In genomic region chr6:86733183-86733876, GRCm38 (mm10) we compare ENCODE assay signal across 8 mouse cellular contexts. TPM values are rescaled to one million over a fixed set of nuclear protein-coding genes. Genes with fewer than 3 reads are reported as not detected.
DNase-seq lines count a peak whose midpoint lies in the region; ATAC-seq and TF ChIP-seq lines count a peak whose summit lies in the region.

Gene Gmcl1 (minus strand): TSS chr6:86733383.

- peak; percentile 95 for DNase-seq in 416B (ENCODE audit: low read depth)
- peak; percentile 90 for DNase-seq in heart, adult 8-10 months (ENCODE audit: low spot score)
- DNase-seq in kidney, adult 9 months: peak; percentile 90
- DNase-seq in limb, embryonic 14.5 days (ENCODE audit: low spot score): peak; percentile 96
- DNase-seq in midbrain, postnatal 0 days (ENCODE audit: low spot score): peak; percentile 98
- DNase-seq in spleen, postnatal 14 days (ENCODE audit: low spot score in 2 of 2): peak; percentile 93

- peak within 1 kb of the TSS; percentile 79 for H3K27ac ChIP-seq in bone marrow, adult 2 months (ENCODE audit: control insufficient read depth, insufficient read depth, low read depth, low read length, poor library complexity)
- H3K27ac ChIP-seq in embryonic facial prominence, embryonic 15.5 days (replicated peaks): peak within 1 kb of the TSS; percentile 74
- peak within 1 kb of the TSS; percentile 52; the same call in 1 of the 2 replicates for H3K27ac ChIP-seq in limb, embryonic 14.5 days (replicated peaks; ENCODE audit: low read depth, low read length)
- peak within 1 kb of the TSS; percentile 92 for H3K27ac ChIP-seq in midbrain, postnatal 0 days (ENCODE audit: low read depth, low read length)

- no peaks in the 10 kb centered on the region; the same call in 1 of the 2 replicates for H3K4me1 ChIP-seq in bone marrow, adult 2 months (ENCODE audit: control insufficient read depth, insufficient read depth, low read length)
- peaks cover 16% of the 10 kb centered on the region for H3K4me1 ChIP-seq in embryonic facial prominence, embryonic 15.5 days
- peaks cover 10% of the 10 kb centered on the region; the same call in 1 of the 2 replicates for H3K4me1 ChIP-seq in limb, embryonic 14.5 days (ENCODE audit: control insufficient read depth, insufficient read depth, low read length)
- H3K4me1 ChIP-seq in midbrain, postnatal 0 days (ENCODE audit: insufficient read depth, low read length): peaks cover 5% of the 10 kb centered on the region; the same call in 1 of the 2 replicates

- ATAC-seq in embryonic facial prominence, embryonic 15.5 days (ENCODE audit: insufficient number of reproducible peaks, low FRiP score, low TSS enrichment, low read depth): peak; percentile 93
- ATAC-seq in limb, embryonic 14.5 days (ENCODE audit: low FRiP score, low read depth): peak; percentile 94
- ATAC-seq in midbrain, postnatal 0 days (ENCODE audit: low FRiP score): peak; percentile 93

- peak within 1 kb of the TSS; percentile 92 for H3K4me2 ChIP-seq in embryonic facial prominence, embryonic 15.5 days (replicated peaks)
- peak within 1 kb of the TSS; percentile 94 for H3K4me2 ChIP-seq in limb, embryonic 14.5 days (replicated peaks; ENCODE audit: low read depth, low read length, severe bottlenecking)
- peak within 1 kb of the TSS; percentile 92 for H3K4me2 ChIP-seq in midbrain, postnatal 0 days (ENCODE audit: low read depth, low read length, poor library complexity, severe bottlenecking)

- TF ChIP-seq POLR2A in bone marrow, adult 2 months (IDR thresholded peaks at IDR 0.05; ENCODE audit: borderline replicate concordance, control insufficient read depth, low read depth, low read length): peak; percentile 73; the same call in 1 of the 2 replicates
- peak; percentile 75; the same call in 1 of the 2 replicates for TF ChIP-seq POLR2A in limb, embryonic 14.5 days (IDR thresholded peaks at IDR 0.05; ENCODE audit: borderline replicate concordance, extremely low read depth, insufficient read depth, insufficient read length)

- no peak for TF ChIP-seq CTCF in bone marrow, adult 2 months (IDR thresholded peaks at IDR 0.05; ENCODE audit: control insufficient read depth, insufficient read depth, low read length)
- no peak for TF ChIP-seq CTCF in midbrain, postnatal 0 days (IDR thresholded peaks at IDR 0.05)

- H3K4me3 ChIP-seq in bone marrow, adult 2 months (replicated peaks; ENCODE audit: control insufficient read depth, low read depth, low read length): peak within 1 kb of the TSS; percentile 85
- peak within 1 kb of the TSS; percentile 97 for H3K4me3 ChIP-seq in embryonic facial prominence, embryonic 15.5 days (replicated peaks)
- H3K4me3 ChIP-seq in limb, embryonic 14.5 days (replicated peaks; ENCODE audit: low read length): peak within 1 kb of the TSS; percentile 97
- H3K4me3 ChIP-seq in midbrain, postnatal 0 days (ENCODE audit: low read depth, low read length): peak within 1 kb of the TSS; percentile 96

- WGBS in bone marrow, adult 2 months: under 1% methylated on average over 58 of the region's 59 CpGs
- under 1% methylated on average over 59 of the region's 59 CpGs for WGBS in embryonic facial prominence, embryonic 15.5 days
- under 1% methylated on average over 49 of the region's 59 CpGs for WGBS in limb, embryonic 14.5 days
- WGBS in midbrain, postnatal 0 days: under 1% methylated on average over 57 of the region's 59 CpGs

- H3K9me3 ChIP-seq in embryonic facial prominence, embryonic 15.5 days (replicated peaks): no peaks in the 10 kb centered on the region
- no peaks in the 10 kb centered on the region for H3K9me3 ChIP-seq in limb, embryonic 14.5 days (ENCODE audit: control insufficient read depth, low read length)
- no peaks in the 10 kb centered on the region for H3K9me3 ChIP-seq in midbrain, postnatal 0 days (ENCODE audit: low read length)

- H3K36me3 ChIP-seq in embryonic facial prominence, embryonic 15.5 days: no peaks in the 10 kb centered on the region
- H3K36me3 ChIP-seq in limb, embryonic 14.5 days (ENCODE audit: control insufficient read depth, insufficient read depth, low read length): no peaks in the 10 kb centered on the region
- no peaks in the 10 kb centered on the region for H3K36me3 ChIP-seq in midbrain, postnatal 0 days (ENCODE audit: insufficient read depth, low read length)

- peak within 1 kb of the TSS; percentile 74 for H3K9ac ChIP-seq in embryonic facial prominence, embryonic 15.5 days
- H3K9ac ChIP-seq in limb, embryonic 14.5 days (ENCODE audit: low read depth, low read length, severe bottlenecking): peak within 1 kb of the TSS; percentile 84
- peak within 1 kb of the TSS; percentile 91 for H3K9ac ChIP-seq in midbrain, postnatal 0 days (replicated peaks; ENCODE audit: low read length, poor library complexity, severe bottlenecking)

- H3K27me3 ChIP-seq in embryonic facial prominence, embryonic 15.5 days: no peaks in the 10 kb centered on the region
- no peaks in the 10 kb centered on the region for H3K27me3 ChIP-seq in limb, embryonic 14.5 days (ENCODE audit: control insufficient read depth, insufficient read depth, low read length)
- no peaks in the 10 kb centered on the region for H3K27me3 ChIP-seq in midbrain, postnatal 0 days (ENCODE audit: insufficient read depth, low read length)

RNA-seq across cellular contexts. Expression of gene Gmcl1, which starts in this region (rescaled TPM):
- 5.0 and 7.3 TPM in 2 replicates for polyA plus RNA-seq in bone marrow, adult 2 months (2011; ENCODE audit: insufficient read depth, insufficient read length, low replicate concordance, missing spikeins)
- polyA plus RNA-seq in embryonic facial prominence, embryonic 15.5 days (2015; fragmentation: Nextera tagmentation; extraction: Ambion mirVana): 33.7 and 40.1 TPM in 2 replicates
- total RNA-seq in heart, adult 8-10 months (2022): 1 to 10 TPM; 3.6 to 5.2 (median 4.3) TPM
- polyA plus RNA-seq in limb, embryonic 14.5 days (2012; rRNA removed): 27.0 and 27.3 TPM in 2 replicates
- 33.3 and 41.0 TPM in 2 replicates for polyA plus RNA-seq in limb, embryonic 14.5 days (2014; fragmentation: Nextera tagmentation; extraction: Ambion mirVana)
- total RNA-seq in midbrain, postnatal 0 days (2014; rRNA removed): 18.0 and 26.7 TPM in 2 replicates
- polyA plus RNA-seq in midbrain, postnatal 0 days (2015; fragmentation: Nextera tagmentation; extraction: Ambion mirVana): 18.7 and 22.4 TPM in 2 replicates

Comparison
In these comparisons a context has a peak if more than half of its experiments do, and no peak if none do; other contexts are left out.
1. Peak in every context shown above with its lines: DNase-seq, ATAC-seq, H3K4me3 ChIP-seq and H3K27ac ChIP-seq.